Comparison of ENCODE assay signal across 23 mouse cellular contexts in the genomic region with DNA sequence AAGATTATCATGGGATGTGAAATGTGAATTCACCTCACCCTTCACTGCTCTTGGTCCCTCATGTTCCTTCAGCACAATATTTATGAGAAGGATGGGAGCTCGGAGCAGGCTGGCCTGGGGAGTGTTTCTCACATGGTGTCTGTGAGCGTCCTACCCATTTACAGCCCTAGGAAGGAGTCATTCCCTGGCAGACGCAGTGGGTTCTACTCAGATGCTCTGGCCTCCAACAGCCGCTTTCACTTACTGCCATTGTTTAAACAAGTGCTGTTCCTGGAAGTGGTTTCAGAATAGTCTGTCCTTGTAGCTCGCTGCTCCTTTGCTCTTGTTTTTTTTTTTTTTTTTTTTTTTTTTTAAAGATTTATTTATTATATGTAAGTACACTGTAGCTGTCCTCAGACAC. TPM values are rescaled to one million over a fixed set of nuclear protein-coding genes. Genes with fewer than 3 reads are reported as not detected.
DNase-seq lines count a peak whose midpoint lies in the region; ATAC-seq lines count a peak whose summit lies in the region.
"Had no signal": no experiment of that assay in that cellular context is flagged by ENCODE, and none has a peak within 500 bp of the region (broad histone marks: within the 10 kb centered on the region; RNA-seq: fewer than 3 reads in every experiment).

No protein-coding gene starts in this region.

- WGBS in neural tube, embryonic 13.5 days: 67% methylated on average over 5 of the region's 5 CpGs
- WGBS in neural tube, embryonic 15.5 days: 57% methylated on average over 5 of the region's 5 CpGs

- no peak overlapping the region for H3K9ac ChIP-seq in neural tube, embryonic 13.5 days
- no peak overlapping the region for H3K9ac ChIP-seq in neural tube, embryonic 15.5 days (replicated peaks)
- H3K9ac ChIP-seq: forebrain, postnatal 0 days; hindbrain, embryonic 15.5 days; neural tube, embryonic 12.5 days had no signal

- intact Hi-C loops in heart, postnatal 14 days (cut with DNase I): no loop called here

- peak; percentile 32 for DNase-seq in gastrocnemius, adult 18-20 months (ENCODE audit: low spot score)
- DNase-seq in gastrocnemius, postnatal 10 days: no peak
- DNase-seq in lung, postnatal 4 days: peak; percentile 10 to 32
- no peak for DNase-seq in left cerebral cortex, adult 8-10 months (ENCODE audit: low spot score in 2 of 2)
- no peak for DNase-seq in frontal cortex, postnatal 14 days (ENCODE audit: low spot score in 2 of 2)
- DNase-seq in heart, postnatal 14 days: no peak
- DNase-seq: adrenal gland, postnatal 10 days; cerebellum, adult 11-12 months; cerebellum, postnatal 25 days; forebrain, postnatal 0 days; gastrocnemius, postnatal 36 days; heart, postnatal 36 days; kidney, adult 18-20 months; kidney, postnatal 14 days; thymus, adult 2 months had no signal

- peaks cover 12% of the 10 kb centered on the region; the same call in 1 of the 2 replicates for H3K4me1 ChIP-seq in neural tube, embryonic 13.5 days (replicated peaks)
- 0 out of 2 replicates have a peak, but pooled peaks cover 4% of the 10 kb centered on the region for H3K4me1 ChIP-seq in neural tube, embryonic 15.5 days
- H3K4me1 ChIP-seq: hindbrain, embryonic 15.5 days; midbrain, embryonic 10.5 days had no signal

- no peaks in the 10 kb centered on the region for H3K36me3 ChIP-seq in neural tube, embryonic 13.5 days
- H3K36me3 ChIP-seq in neural tube, embryonic 15.5 days: no peaks in the 10 kb centered on the region
- H3K36me3 ChIP-seq: hindbrain, embryonic 15.5 days; midbrain, embryonic 10.5 days; neural tube, embryonic 12.5 days had no signal

- H3K27ac ChIP-seq in neural tube, embryonic 13.5 days (replicated peaks): 0 out of 2 replicates have a peak overlapping the region, but pooled peaks have one; percentile 0
- no peak overlapping the region for H3K27ac ChIP-seq in neural tube, embryonic 15.5 days (replicated peaks)
- H3K27ac ChIP-seq: hindbrain, embryonic 15.5 days; midbrain, embryonic 10.5 days; neural tube, embryonic 12.5 days had no signal

- H3K9me3 ChIP-seq in neural tube, embryonic 13.5 days: no peaks in the 10 kb centered on the region
- H3K9me3 ChIP-seq in neural tube, embryonic 15.5 days (replicated peaks): no peaks in the 10 kb centered on the region
- H3K9me3 ChIP-seq: hindbrain, embryonic 15.5 days; midbrain, embryonic 10.5 days; neural tube, embryonic 12.5 days had no signal

- no peak for ATAC-seq in neural tube, embryonic 13.5 days (ENCODE audit: low read depth)
- no peak for ATAC-seq in neural tube, embryonic 15.5 days (ENCODE audit: low FRiP score)
- ATAC-seq: forebrain, postnatal 0 days had no signal

- no peak overlapping the region for H3K4me3 ChIP-seq in neural tube, embryonic 13.5 days
- H3K4me3 ChIP-seq in neural tube, embryonic 15.5 days (replicated peaks): no peak overlapping the region
- H3K4me3 ChIP-seq: hindbrain, embryonic 15.5 days; midbrain, embryonic 10.5 days; neural tube, embryonic 12.5 days had no signal

- no peaks in the 10 kb centered on the region for H3K27me3 ChIP-seq in neural tube, embryonic 13.5 days
- H3K27me3 ChIP-seq in neural tube, embryonic 15.5 days (replicated peaks): no peaks in the 10 kb centered on the region
- H3K27me3 ChIP-seq: CH12.LX; hindbrain, embryonic 15.5 days; neural tube, embryonic 12.5 days had no signal

- no peak overlapping the region for H3K4me2 ChIP-seq in neural tube, embryonic 13.5 days
- H3K4me2 ChIP-seq in neural tube, embryonic 15.5 days: no peak overlapping the region
- H3K4me2 ChIP-seq: heart, embryonic 11.5 days; hindbrain, embryonic 15.5 days; liver, embryonic 11.5 days; neural tube, embryonic 12.5 days had no signal

RNA-seq across cellular contexts. Expression of a gene that starts 45.4 kb away (rescaled TPM):
- total RNA-seq in gastrocnemius, adult 18-20 months (2021): 10 to 100 TPM; 22.1 to 26.1 TPM
- 10 to 100 TPM; 39.2 to 51.8 TPM for total RNA-seq in gastrocnemius, postnatal 10 days (2021)
- 19.3 and 21.6 TPM in 2 replicates for polyA plus RNA-seq in neural tube, embryonic 13.5 days (2015; fragmentation: Nextera tagmentation; extraction: Ambion mirVana)
- polyA plus RNA-seq in neural tube, embryonic 15.5 days (2015; fragmentation: Nextera tagmentation; extraction: Ambion mirVana): 13.3 and 18.0 TPM in 2 replicates
- total RNA-seq in left cerebral cortex, adult 8-10 months (2022): 10 to 100 TPM; 47.1 to 49.9 (median 47.7) TPM
- 10 to 100 TPM; 43.1 to 45.7 TPM for total RNA-seq in heart, postnatal 14 days (2021)

Comparison
In these comparisons a context has a peak if more than half of its experiments do, and no peak if none do; other contexts are left out.
1. DNase-seq: peak in gastrocnemius, adult 18-20 months (single experiment) and lung, postnatal 4 days (2 of 2); none in gastrocnemius, postnatal 10 days (single experiment), left cerebral cortex, adult 8-10 months (0 of 2), frontal cortex, postnatal 14 days (0 of 2) and heart, postnatal 14 days (0 of 2).